Mouse (Mus musculus) thymus, adult 2 months (tissue): ENCODE results near the gene Zfp111. TPM values are rescaled to one million over a fixed set of nuclear protein-coding genes. Genes with fewer than 3 reads are reported as not detected.

Experiments
- DNase-seq: peaks from one replicate; pipeline ENCODE4 v3.0.0; 2021
- H3K27ac ChIP-seq: fragments of 200-500 bp; 2 replicates; pipeline ENCODE4 v1.5.1; 2012; ENCODE audit warnings: low read length, control low read depth; ENCODE audit not compliant: control insufficient read depth, insufficient read depth
- H3K27me3 ChIP-seq: fragments of 200-500 bp; 2 replicates; pipeline ENCODE4 v1.6.1; 2012; ENCODE audit warnings: mild to moderate bottlenecking, low read length, moderate library complexity, mixed read lengths; ENCODE audit not compliant: control insufficient read depth, insufficient read depth
- H3K36me3 ChIP-seq: fragments of 200-500 bp; 2 replicates; pipeline ENCODE4 v1.6.1; 2012; ENCODE audit warnings: mild to moderate bottlenecking, low read length, moderate library complexity; ENCODE audit not compliant: control insufficient read depth, insufficient read depth
- H3K4me1 ChIP-seq: fragments of 200-500 bp; replicated peaks from 2 replicates; pipeline ENCODE4 v1.6.1; 2012; ENCODE audit warnings: low read length; ENCODE audit not compliant: control insufficient read depth, insufficient read depth
- H3K4me3 ChIP-seq: fragments of 200-500 bp; 2 replicates; pipeline ENCODE4 v1.5.1; 2012; ENCODE audit warnings: mild to moderate bottlenecking, low read length, control low read depth, moderate library complexity; ENCODE audit not compliant: control insufficient read depth, insufficient read depth
- CTCF ChIP-seq: fragments of 200-500 bp; IDR thresholded peaks from 2 replicates; pipeline ENCODE4 v1.5.1; 2012; ENCODE audit warnings: mild to moderate bottlenecking, control low read depth, low read length, moderate library complexity, borderline replicate concordance; ENCODE audit not compliant: control insufficient read depth, poor library complexity, insufficient read depth; ENCODE audit errors: extremely low read depth
- POLR2A ChIP-seq: fragments of 200-500 bp; IDR thresholded peaks from 2 replicates; pipeline ENCODE4 v1.6.1; 2012; ENCODE audit warnings: mild to moderate bottlenecking, low read length, control low read depth, moderate library complexity; ENCODE audit not compliant: control insufficient read depth, poor library complexity, insufficient read depth; ENCODE audit errors: extremely low read depth
- WGBS: fragments of 180-500 bp; shearing (Covaris S2); methylation state at CpG from one replicate; pipeline ENCODE4 v1.1.7; 2018; 5-methylcytosine and 5-hydroxymethylcytosine counted together
- polyA plus RNA-seq: library from polyadenylated mRNA; depleted of rRNA; stranded (reverse); fragments of >200 nt; gene quantifications from 2 replicates; pipeline ENCODE4 v1.2.3, GENCODE M21; 2012

The Zfp111 gene
- polyA plus RNA-seq, 1 experiment, result 0.89 TPM

DNA sequence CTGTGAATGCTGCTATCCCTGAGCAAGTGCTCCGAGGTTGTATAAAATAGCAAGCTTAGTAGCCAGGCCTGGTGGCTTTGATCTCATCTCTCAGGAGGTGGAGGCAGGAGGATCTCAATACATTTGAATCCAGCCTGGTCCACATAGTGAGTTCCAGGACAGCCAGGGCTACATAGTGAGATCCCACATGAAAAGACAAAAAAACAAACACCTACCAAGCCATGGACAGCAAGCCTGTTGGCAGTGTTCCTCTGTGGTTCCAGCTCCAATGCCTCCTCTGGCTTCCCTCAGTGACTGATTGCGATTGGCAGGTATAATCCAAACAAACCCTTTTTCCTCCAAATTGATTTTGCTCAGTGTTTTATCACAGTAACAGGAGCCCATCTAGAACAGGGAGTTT is 947 bp downstream of the Zfp111 start:
- no peak overlapping the region for H3K4me3 ChIP-seq
- no peak overlapping the region for H3K27ac ChIP-seq
- TF ChIP-seq POLR2A, result no peak
- TF ChIP-seq CTCF, result no peak
- DNase-seq, result no peak
- no peaks in the 10 kb centered on the region for H3K27me3 ChIP-seq
- H3K4me1 ChIP-seq, result no peaks in the 10 kb centered on the region
- WGBS, result 84% methylated on average over 2 of the region's 2 CpGs
- H3K36me3 ChIP-seq, result no peaks in the 10 kb centered on the region

DNA sequence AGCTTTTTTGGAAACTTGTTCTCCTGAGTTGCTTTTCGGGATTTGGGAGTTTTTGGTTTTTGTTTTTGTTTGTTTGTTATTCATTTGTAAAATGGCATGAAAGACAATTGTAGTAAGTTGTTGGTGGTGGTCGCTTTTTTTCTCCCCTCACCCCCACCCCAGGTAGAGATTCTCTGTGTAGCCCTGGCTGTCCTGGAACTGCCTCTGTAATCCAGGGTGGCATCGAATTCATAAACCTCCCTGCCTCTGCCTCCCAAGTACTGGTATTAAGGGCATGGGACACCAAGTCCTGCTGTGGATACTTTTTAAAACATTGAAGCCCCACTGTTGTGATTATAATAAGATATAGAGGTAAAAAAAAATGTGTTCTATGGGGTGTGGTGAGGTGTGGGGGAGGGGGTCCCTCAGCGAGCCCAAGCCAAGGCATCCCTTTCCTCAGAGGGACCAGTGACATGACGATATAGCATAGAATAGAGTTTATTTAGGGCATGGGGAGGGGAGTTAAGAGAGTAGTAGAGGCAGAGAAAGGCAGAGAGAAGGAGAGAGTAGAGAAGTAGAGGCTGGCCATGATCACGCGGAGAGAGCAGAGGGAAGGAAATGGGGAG is 2.9 kb downstream of the Zfp111 start:
- no peaks in the 10 kb centered on the region for H3K4me1 ChIP-seq
- no peaks in the 10 kb centered on the region for H3K36me3 ChIP-seq
- no peak overlapping the region for H3K27ac ChIP-seq
- DNase-seq, result no peak
- TF ChIP-seq CTCF, result no peak
- no peak for TF ChIP-seq POLR2A
- H3K27me3 ChIP-seq, result no peaks in the 10 kb centered on the region
- WGBS, result 71% methylated on average over 7 of the region's 7 CpGs
- no peak overlapping the region for H3K4me3 ChIP-seq

DNA sequence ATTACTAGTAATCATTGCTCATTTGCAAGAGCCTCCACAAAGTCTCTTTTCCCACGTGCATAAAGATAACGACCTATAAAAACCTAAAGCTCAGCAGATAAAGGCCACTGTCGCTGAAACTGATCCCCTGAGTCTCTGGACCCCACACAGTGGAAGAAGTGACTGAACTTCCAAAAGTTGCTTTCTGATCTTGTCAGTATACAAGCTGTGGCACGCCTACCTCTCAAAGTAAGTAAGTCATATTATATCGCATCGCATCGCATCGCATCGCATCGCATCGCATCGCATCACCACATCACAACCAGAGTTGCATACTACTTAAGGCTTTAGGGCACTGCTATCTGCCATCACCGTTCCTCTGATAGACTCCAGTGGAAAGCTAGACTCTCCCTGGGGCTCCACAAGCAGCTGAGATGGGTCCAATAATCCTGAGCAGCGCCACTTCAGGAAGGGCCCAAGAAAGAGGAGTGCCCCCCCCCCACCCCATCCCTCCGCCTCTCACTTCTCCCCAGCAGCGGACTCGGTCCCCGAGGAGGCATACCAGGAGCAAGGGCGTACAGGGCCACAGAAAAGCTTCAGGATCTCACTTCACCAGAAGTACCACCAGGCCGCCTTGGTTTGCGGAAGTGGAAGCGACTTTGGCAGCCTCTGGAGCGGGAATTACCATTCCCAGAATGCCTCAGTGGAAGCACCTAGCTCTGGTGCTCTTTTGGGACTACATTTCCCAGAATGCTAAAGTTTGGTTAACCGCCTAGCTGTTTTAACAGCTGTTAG is 3.6 kb downstream of the Zfp111 start:
- H3K36me3 ChIP-seq, result no peaks in the 10 kb centered on the region
- no peak overlapping the region for H3K27ac ChIP-seq
- H3K4me1 ChIP-seq, result no peaks in the 10 kb centered on the region
- TF ChIP-seq CTCF, result no peak
- no peak for TF ChIP-seq POLR2A
- H3K4me3 ChIP-seq, result peak overlapping the region; percentile 63
- no peaks in the 10 kb centered on the region for H3K27me3 ChIP-seq
- 21% methylated on average over 24 of the region's 24 CpGs for WGBS
- DNase-seq, result no peak

DNA sequence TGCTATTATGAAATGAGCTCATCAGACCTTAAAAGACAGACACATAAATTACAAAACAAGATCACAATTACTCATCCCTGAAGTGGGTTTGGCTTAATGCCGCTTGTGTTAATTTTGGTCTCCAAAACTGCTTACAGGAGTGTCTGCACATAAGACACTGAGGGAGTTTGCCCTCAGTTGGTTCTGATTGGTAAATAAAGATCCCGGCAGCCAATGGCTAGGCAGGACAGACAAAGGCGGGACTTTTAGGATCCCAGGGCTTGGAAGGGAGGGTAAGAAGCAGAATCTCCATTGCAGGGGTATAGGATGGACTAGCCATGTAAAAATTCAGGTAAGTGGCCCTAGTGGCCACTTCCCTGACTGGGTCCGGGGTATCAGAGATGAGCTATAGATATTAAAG is 14.3 kb downstream of the Zfp111 start:
- no peak for DNase-seq
- TF ChIP-seq POLR2A (no peak), CTCF (no peak)
- H3K27me3 ChIP-seq, result no peaks in the 10 kb centered on the region
- no peaks in the 10 kb centered on the region for H3K36me3 ChIP-seq
- H3K4me1 ChIP-seq, result no peaks in the 10 kb centered on the region
- no peak overlapping the region for H3K4me3 ChIP-seq
- 93% methylated on average over 4 of the region's 4 CpGs for WGBS
- no peak overlapping the region for H3K27ac ChIP-seq

DNA sequence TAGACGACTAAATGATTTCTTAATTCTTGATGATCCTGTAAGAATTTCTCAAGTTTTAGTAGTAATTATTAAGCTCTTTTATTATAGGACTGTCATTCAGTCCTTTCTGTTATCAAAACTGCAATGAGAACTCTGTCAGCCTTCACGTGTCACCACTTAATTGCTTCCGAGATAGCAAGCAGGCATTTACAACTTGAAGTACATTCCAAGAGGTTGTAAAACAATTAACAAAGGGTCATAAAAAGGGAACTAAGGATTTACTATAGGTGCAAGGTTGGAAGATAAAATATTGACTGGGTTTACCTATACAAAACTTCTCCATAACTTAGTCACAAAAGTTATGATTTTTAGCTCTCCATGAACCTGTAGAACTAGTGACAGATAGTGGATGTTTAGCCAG is 18.1 kb downstream of the Zfp111 start:
- no peak overlapping the region for H3K4me3 ChIP-seq
- no peaks in the 10 kb centered on the region for H3K27me3 ChIP-seq
- no peaks in the 10 kb centered on the region for H3K36me3 ChIP-seq
- DNase-seq, result no peak
- no peak overlapping the region for H3K27ac ChIP-seq
- H3K4me1 ChIP-seq, result no peaks in the 10 kb centered on the region
- TF ChIP-seq POLR2A (no peak), CTCF (no peak)
- 96% methylated on average over 3 of the region's 3 CpGs for WGBS

DNA sequence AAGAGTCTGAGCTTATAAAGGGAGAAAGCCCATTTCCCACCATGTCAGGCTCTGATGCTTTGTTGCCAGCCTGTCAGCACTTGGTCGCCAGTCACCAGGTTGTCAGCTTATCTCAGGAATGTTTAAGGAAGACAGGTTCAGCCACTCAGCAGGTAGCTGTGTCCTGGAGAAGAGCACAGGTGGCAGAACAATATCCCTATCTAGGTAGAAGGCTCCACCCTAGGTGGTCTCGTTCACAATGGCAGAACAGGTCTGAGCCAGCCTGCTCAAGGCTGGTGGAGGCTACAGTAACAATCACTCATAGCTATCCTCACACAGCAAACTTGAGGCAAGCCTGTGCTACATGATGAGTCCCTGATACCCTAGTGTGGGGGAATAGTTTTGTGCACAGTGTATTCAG is 19.9 kb downstream of the Zfp111 start:
- no peak for DNase-seq
- Histone ChIP-seq H3K27me3 (no peaks in the 10 kb centered on the region), H3K4me3 (no peak overlapping the region), H3K4me1 (no peaks in the 10 kb centered on the region), H3K27ac (no peak overlapping the region), H3K36me3 (no peaks in the 10 kb centered on the region)
- TF ChIP-seq CTCF, result no peak
- TF ChIP-seq POLR2A, result no peak
- WGBS, result 89% methylated on average over 2 of the region's 2 CpGs
